In genomic region chr9:40876164-40876563, GRCm38 (mm10) we compare ENCODE assay signal across 18 mouse cellular contexts. TPM values are rescaled to one million over a fixed set of nuclear protein-coding genes. Genes with fewer than 3 reads are reported as not detected.
DNase-seq lines count a peak whose midpoint lies in the region; ATAC-seq lines count a peak whose summit lies in the region.
"Had no signal": no experiment of that assay in that cellular context is flagged by ENCODE, and none has a peak within 500 bp of the region (broad histone marks: within the 10 kb centered on the region; RNA-seq: fewer than 3 reads in every experiment).

No protein-coding gene starts in this region.

- no peak overlapping the region for H3K9ac ChIP-seq in midbrain, embryonic 16.5 days (ENCODE audit: low read depth, low read length)
- no peak overlapping the region for H3K9ac ChIP-seq in midbrain, embryonic 13.5 days (replicated peaks)

- no peak overlapping the region for H3K4me2 ChIP-seq in midbrain, embryonic 16.5 days (ENCODE audit: low read length)
- no peak overlapping the region for H3K4me2 ChIP-seq in midbrain, embryonic 13.5 days (replicated peaks)

- H3K36me3 ChIP-seq in midbrain, embryonic 10.5 days, result no peaks in the 10 kb centered on the region
- H3K36me3 ChIP-seq in midbrain, embryonic 16.5 days (ENCODE audit: control insufficient read depth, insufficient read depth, low read length), result no peaks in the 10 kb centered on the region
- H3K36me3 ChIP-seq in midbrain, embryonic 13.5 days, result no peaks in the 10 kb centered on the region

- under 1% methylated on average over 29 of the region's 29 CpGs for WGBS in midbrain, embryonic 10.5 days
- WGBS in midbrain, embryonic 16.5 days, result under 1% methylated on average over 29 of the region's 29 CpGs
- 1% methylated on average over 29 of the region's 29 CpGs for WGBS in midbrain, embryonic 13.5 days

- H3K27me3 ChIP-seq in midbrain, embryonic 10.5 days (ENCODE audit: low read depth, poor library complexity, severe bottlenecking), result peaks cover 100% of the 10 kb centered on the region
- peaks cover 46% of the 10 kb centered on the region for H3K27me3 ChIP-seq in midbrain, embryonic 16.5 days (ENCODE audit: control insufficient read depth, insufficient read depth, low read depth, low read length)
- H3K27me3 ChIP-seq in midbrain, embryonic 13.5 days, result peaks cover 96% of the 10 kb centered on the region

- H3K9me3 ChIP-seq in midbrain, embryonic 10.5 days (replicated peaks), result no peaks in the 10 kb centered on the region
- H3K9me3 ChIP-seq in midbrain, embryonic 16.5 days (replicated peaks; ENCODE audit: control insufficient read depth, low read length, poor library complexity, severe bottlenecking), result no peaks in the 10 kb centered on the region
- no peaks in the 10 kb centered on the region for H3K9me3 ChIP-seq in midbrain, embryonic 13.5 days

- peaks cover 51% of the 10 kb centered on the region for H3K4me1 ChIP-seq in midbrain, embryonic 10.5 days
- peaks cover 5% of the 10 kb centered on the region; the same call in 1 of the 2 replicates for H3K4me1 ChIP-seq in midbrain, embryonic 16.5 days (ENCODE audit: control insufficient read depth, insufficient read depth, low read length)
- H3K4me1 ChIP-seq in midbrain, embryonic 13.5 days (replicated peaks), result peaks cover 20% of the 10 kb centered on the region

- no peak for ATAC-seq in midbrain, embryonic 16.5 days
- no peak for ATAC-seq in midbrain, embryonic 13.5 days
- ATAC-seq: lung, postnatal 0 days had no signal

- H3K4me3 ChIP-seq in midbrain, embryonic 10.5 days, result peak overlapping the region; percentile 23; the same call in 1 of the 2 replicates
- H3K4me3 ChIP-seq in midbrain, embryonic 16.5 days (ENCODE audit: low read depth, low read length), result no peak overlapping the region
- H3K4me3 ChIP-seq in midbrain, embryonic 13.5 days (replicated peaks), result peak overlapping the region; percentile 6; the same call in 1 of the 2 replicates

- no peak overlapping the region for H3K27ac ChIP-seq in midbrain, embryonic 10.5 days (replicated peaks)
- H3K27ac ChIP-seq in midbrain, embryonic 16.5 days (ENCODE audit: low read length), result no peak overlapping the region
- H3K27ac ChIP-seq in midbrain, embryonic 13.5 days, result no peak overlapping the region

- peak; percentile 46 for DNase-seq in embryo, embryonic 9.5 days (ENCODE audit: extremely low spot score)
- DNase-seq in embryo, embryonic 11 days, result no peak
- peak; percentile 49 for DNase-seq in midbrain, embryonic 10.5 days (ENCODE audit: low spot score)
- peak; percentile 43 for DNase-seq in ZHBTc4 (ENCODE audit: low read depth, low spot score)
- DNase-seq in thymus, postnatal 36 days, result no peak
- no peak for DNase-seq in cerebellum, adult 9-11 months
- DNase-seq: gastrocnemius, postnatal 36 days; kidney, adult 8-10 months; kidney, postnatal 14 days; liver; thymus, postnatal 14 days had no signal

RNA-seq across cellular contexts. Expression of gene Bsx, which starts 2.2 kb away (rescaled TPM):
- 0.15 and 0.83 TPM in 2 replicates for polyA plus RNA-seq in midbrain, embryonic 10.5 days (2016; fragmentation: Nextera tagmentation; extraction: Ambion mirVana)
- 1.8 and 2.5 TPM in 2 replicates for polyA plus RNA-seq in midbrain, embryonic 16.5 days (2015; fragmentation: Nextera tagmentation; extraction: Ambion mirVana)
- 2.7 and 4.1 TPM in 2 replicates for polyA plus RNA-seq in midbrain, embryonic 13.5 days (2015; fragmentation: Nextera tagmentation; extraction: Ambion mirVana)
- polyA plus RNA-seq: heart, embryonic 16.5 days; hindbrain, embryonic 11.5 days; liver, embryonic 16.5 days; lung, postnatal 0 days; stomach, embryonic 16.5 days had no signal

Comparison
In these comparisons a context has a peak if more than half of its experiments do, and no peak if none do; other contexts are left out.
1. DNase-seq: peak in embryo, embryonic 9.5 days (single experiment), midbrain, embryonic 10.5 days (single experiment) and ZHBTc4 (single experiment); none in embryo, embryonic 11 days (single experiment), thymus, postnatal 36 days (0 of 2) and cerebellum, adult 9-11 months (single experiment).